In genomic region chr8:57653768-57654125, GRCm38 (mm10) we compare ENCODE assay signal across 8 mouse cellular contexts. TPM values are rescaled to one million over a fixed set of nuclear protein-coding genes. Genes with fewer than 3 reads are reported as not detected.
A peak's percentile ranks its signal among the peaks of the same experiment; 100 is the strongest.
DNase-seq lines count a peak whose midpoint lies in the region; ATAC-seq lines count a peak whose summit lies in the region.

No protein-coding gene starts in this region.

- H3K4me2 ChIP-seq in heart, embryonic 14.5 days (ENCODE audit: low read length): peak overlapping the region; percentile 89
- peak overlapping the region; percentile 87 for H3K4me2 ChIP-seq in hindbrain, embryonic 14.5 days (replicated peaks)
- peak overlapping the region; percentile 97 for H3K4me2 ChIP-seq in midbrain, embryonic 11.5 days

- H3K4me1 ChIP-seq in heart, embryonic 14.5 days (ENCODE audit: control insufficient read depth in 2 of 2, insufficient read depth in 2 of 2, low read length in 2 of 2): peaks cover 0 to 5% of the 10 kb centered on the region in 2 experiments; a peak in 1 of 4 replicates
- peaks cover 11% of the 10 kb centered on the region; the same call in 1 of the 2 replicates for H3K4me1 ChIP-seq in hindbrain, embryonic 14.5 days (replicated peaks; ENCODE audit: control insufficient read depth, insufficient read depth, low read length)
- peaks cover 6% of the 10 kb centered on the region; the same call in 1 of the 2 replicates for H3K4me1 ChIP-seq in midbrain, embryonic 11.5 days (ENCODE audit: control insufficient read depth, insufficient read depth, low read length)

- peak overlapping the region; percentile 82 for H3K9ac ChIP-seq in heart, embryonic 14.5 days (ENCODE audit: low read length)
- H3K9ac ChIP-seq in hindbrain, embryonic 14.5 days: no peak overlapping the region
- peak overlapping the region; percentile 95; the same call in 1 of the 2 replicates for H3K9ac ChIP-seq in midbrain, embryonic 11.5 days (ENCODE audit: low read length)

- peak overlapping the region; percentile 60 to 94; a peak in 3 of 4 replicates for H3K4me3 ChIP-seq in heart, embryonic 14.5 days (ENCODE audit: control insufficient read depth in 1 of 2, insufficient read depth in 1 of 2, low read depth in 1 of 2, low read length in 2 of 2)
- peak overlapping the region; percentile 94 for H3K4me3 ChIP-seq in hindbrain, embryonic 14.5 days (replicated peaks; ENCODE audit: low read length)
- H3K4me3 ChIP-seq in midbrain, embryonic 11.5 days (ENCODE audit: low read depth, low read length): peak overlapping the region; percentile 92

- H3K36me3 ChIP-seq in heart, embryonic 14.5 days (ENCODE audit: control insufficient read depth, insufficient read depth, low read length): no peaks in the 10 kb centered on the region
- no peaks in the 10 kb centered on the region for H3K36me3 ChIP-seq in hindbrain, embryonic 14.5 days (replicated peaks; ENCODE audit: control insufficient read depth, insufficient read depth)
- H3K36me3 ChIP-seq in midbrain, embryonic 11.5 days (ENCODE audit: control insufficient read depth, insufficient read depth, low read length): no peaks in the 10 kb centered on the region

- DNase-seq in heart, adult 9 months (ENCODE audit: low spot score in 2 of 2): no peak
- DNase-seq in adipocyte (ENCODE audit: low spot score): peak; percentile 22
- DNase-seq in hindbrain, embryonic 14.5 days (ENCODE audit: low spot score): peak; percentile 37
- DNase-seq in midbrain, embryonic 11.5 days (ENCODE audit: low spot score, missing footprints): peak; percentile 91
- DNase-seq in gastrocnemius, postnatal 25 days: no peak
- no peak for DNase-seq in right cerebral cortex, postnatal 10 days (ENCODE audit: low spot score in 2 of 2)

- ATAC-seq in heart, embryonic 14.5 days (ENCODE audit: insufficient number of reproducible peaks, insufficient read depth, low FRiP score, low read depth): no peak
- ATAC-seq in hindbrain, embryonic 14.5 days (ENCODE audit: low FRiP score): no peak
- no peak for ATAC-seq in midbrain, embryonic 11.5 days (ENCODE audit: low FRiP score)
- ATAC-seq in megakaryocyte-erythroid progenitor cell, adult 5-6 weeks (replicated peaks; ENCODE audit: low FRiP score, low TSS enrichment, poor library complexity, severe bottlenecking): no peak; the same call in 1 of the 2 replicates

- H3K27ac ChIP-seq in heart, embryonic 14.5 days (replicated peaks in 1 of 2; ENCODE audit: control insufficient read depth in 1 of 2, insufficient read depth in 1 of 2, low read depth in 2 of 2, low read length in 2 of 2): no peak overlapping the region
- 0 out of 2 replicates have a peak overlapping the region, but pooled peaks have one; percentile 92 for H3K27ac ChIP-seq in hindbrain, embryonic 14.5 days
- H3K27ac ChIP-seq in midbrain, embryonic 11.5 days (ENCODE audit: low read depth, low read length): no peak overlapping the region

- no peaks in the 10 kb centered on the region for H3K9me3 ChIP-seq in heart, embryonic 14.5 days (ENCODE audit: control insufficient read depth, low read length)
- H3K9me3 ChIP-seq in hindbrain, embryonic 14.5 days (ENCODE audit: control insufficient read depth, low read length): no peaks in the 10 kb centered on the region
- no peaks in the 10 kb centered on the region for H3K9me3 ChIP-seq in midbrain, embryonic 11.5 days (ENCODE audit: control insufficient read depth, low read length)

- WGBS in heart, embryonic 14.5 days: 22% methylated on average over 7 of the region's 7 CpGs
- 15% methylated on average over 7 of the region's 7 CpGs for WGBS in hindbrain, embryonic 14.5 days
- WGBS in midbrain, embryonic 11.5 days: 24% methylated on average over 7 of the region's 7 CpGs

- no peaks in the 10 kb centered on the region for H3K27me3 ChIP-seq in heart, embryonic 14.5 days (ENCODE audit: control insufficient read depth, insufficient read depth, low read length)
- H3K27me3 ChIP-seq in hindbrain, embryonic 14.5 days (ENCODE audit: control insufficient read depth, insufficient read depth, low read length): no peaks in the 10 kb centered on the region
- no peaks in the 10 kb centered on the region for H3K27me3 ChIP-seq in midbrain, embryonic 11.5 days (ENCODE audit: control insufficient read depth, insufficient read depth, low read length)

RNA-seq across cellular contexts. Expression of gene Galnt7, which starts 0.9 kb away (rescaled TPM):
- polyA plus RNA-seq in heart, embryonic 14.5 days (2014; fragmentation: Nextera tagmentation; extraction: Ambion mirVana): 6.1 and 6.8 TPM in 2 replicates
- polyA plus RNA-seq in hindbrain, embryonic 14.5 days (2014; fragmentation: Nextera tagmentation; extraction: Ambion mirVana): 14.0 and 14.6 TPM in 2 replicates
- polyA plus RNA-seq in midbrain, embryonic 11.5 days (2014; fragmentation: Nextera tagmentation; extraction: Ambion mirVana): 16.7 and 16.9 TPM in 2 replicates
- total RNA-seq in megakaryocyte-erythroid progenitor cell, adult 5-6 weeks (2014; fragmentation: Nextera tagmentation): 9.5 and 15.4 TPM in 2 replicates
- total RNA-seq in megakaryocyte-erythroid progenitor cell, adult 5-6 weeks (2017): 17.9 and 22.0 TPM in 2 replicates
- total RNA-seq in gastrocnemius, postnatal 25 days (2021): 1 to 10 TPM; 2.9 to 3.6 TPM

Comparison
In these comparisons a context has a peak if more than half of its experiments do, and no peak if none do; other contexts are left out.
1. DNase-seq: peak in adipocyte (single experiment), hindbrain, embryonic 14.5 days (single experiment) and midbrain, embryonic 11.5 days (single experiment); none in heart, adult 9 months (0 of 2), gastrocnemius, postnatal 25 days (single experiment) and right cerebral cortex, postnatal 10 days (0 of 2).
2. Peak in every context shown above with its lines, with median percentiles within 50 percentile points of each other: H3K4me2 ChIP-seq and H3K4me3 ChIP-seq.